Mouse (Mus musculus) urinary bladder, postnatal 0 days (tissue): ENCODE measurements around the gene Cldn34b2. TPM values are rescaled to one million over a fixed set of nuclear protein-coding genes. Genes with fewer than 3 reads are reported as not detected.

Source experiments
- polyA plus RNA-seq: library from polyadenylated mRNA; unstranded; fragments of >200 nt; fragmentation: Nextera tagmentation; extraction: Ambion mirVana; gene quantifications from 2 replicates; pipeline ENCODE4 v1.2.1, GENCODE M21; 2015

Cldn34b2 gene
- not detected in 2 replicates for polyA plus RNA-seq

GRCm38 (mm10) chrX:155128312-155128711 lies at the start of gene Cldn34b2:
TSS of gene Cldn34b2 (minus strand) at chrX:155128412.

GRCm38 (mm10) chrX:155093566-155093965 lies 34.6 kb downstream of the Cldn34b2 start, which contains the start of gene Magea2:
TSS of gene Magea2 (minus strand) at chrX:155093666.

GRCm38 (mm10) chrX:155089693-155090092 lies 38.5 kb downstream of the Cldn34b2 start, which contains the start of gene Magea1:
TSS of gene Magea1 (minus strand) at chrX:155089793.

Other genes starting within 250 kb of the Cldn34b2 start
- not detected in 2 replicates for gene Cldn34b1, start 238.1 kb downstream of the Cldn34b2 start, polyA plus RNA-seq
- gene Magea6, start 192.4 kb downstream of the Cldn34b2 start, polyA plus RNA-seq, result not detected in 2 replicates
- not detected in 2 replicates for gene Magea3, start 178.9 kb downstream of the Cldn34b2 start, polyA plus RNA-seq
- not detected in 2 replicates for gene Magea8, start 132.6 kb downstream of the Cldn34b2 start, polyA plus RNA-seq
- gene Magea5, start 65.3 kb downstream of the Cldn34b2 start, polyA plus RNA-seq, result not detected in 2 replicates
- gene Magea1, start 38.6 kb downstream of the Cldn34b2 start, polyA plus RNA-seq, result not detected in 2 replicates
- gene Magea2, start 34.7 kb downstream of the Cldn34b2 start, polyA plus RNA-seq, result not detected in 2 replicates
- gene Sat1, start 88.0 kb upstream of the Cldn34b2 start, polyA plus RNA-seq, result 355 and 384 TPM in 2 replicates
- 72.4 and 82.7 TPM in 2 replicates for gene Acot9, start 134.0 kb upstream of the Cldn34b2 start, polyA plus RNA-seq
- gene Prdx4, start 212.3 kb upstream of the Cldn34b2 start, polyA plus RNA-seq, result 239 and 257 TPM in 2 replicates